Mouse (Mus musculus) neural tube, embryonic 11.5 days (tissue): ENCODE measurements around the gene Ugt1a8. TPM values are rescaled to one million over a fixed set of nuclear protein-coding genes. Genes with fewer than 3 reads are reported as not detected.

ENCODE experiments used
- ATAC-seq: fragments of 200-750 bp; cut with Nextera tagmentation; 2 replicates; pipeline ENCODE4 v1.8.0; 2017; ENCODE audit warnings: moderate number of reproducible peaks, mild to moderate bottlenecking, moderate TSS enrichment, moderate library complexity; ENCODE audit not compliant: insufficient read depth, low FRiP score, low TSS enrichment
- DNase-seq: peaks from one replicate; pipeline ENCODE4 v3.0.0-alpha.2; 2015; ENCODE audit warnings: low spot score
- H3K27ac ChIP-seq: fragments of 300-500 bp; sonication (generic); 2 replicates; pipeline ENCODE4 v1.5.1; 2014; ENCODE audit warnings: low read depth, mild to moderate bottlenecking, low read length
- H3K27me3 ChIP-seq: fragments of 300-500 bp; sonication (generic); 2 replicates; pipeline ENCODE4 v1.6.1; 2014; ENCODE audit warnings: mild to moderate bottlenecking, low read length, mixed read lengths; ENCODE audit not compliant: control insufficient read depth, insufficient read depth
- H3K36me3 ChIP-seq: fragments of 300-500 bp; sonication (generic); 2 replicates; pipeline ENCODE4 v1.6.1; 2014; ENCODE audit warnings: mild to moderate bottlenecking, low read length, moderate library complexity, mixed read lengths; ENCODE audit not compliant: control insufficient read depth, insufficient read depth
- H3K4me1 ChIP-seq: fragments of 300-500 bp; sonication (generic); 2 replicates; pipeline ENCODE4 v1.6.1; 2014; ENCODE audit warnings: low read length, mixed read lengths; ENCODE audit not compliant: control insufficient read depth, insufficient read depth
- H3K4me2 ChIP-seq: fragments of 300-500 bp; sonication (generic); 2 replicates; pipeline ENCODE4 v1.6.1; 2014; ENCODE audit warnings: low read depth, mild to moderate bottlenecking, moderate library complexity
- H3K4me3 ChIP-seq: fragments of 300-500 bp; sonication (generic); 2 replicates; pipeline ENCODE4 v1.5.1; 2014; ENCODE audit warnings: low read depth, low read length
- H3K9ac ChIP-seq: fragments of 300-500 bp; sonication (generic); 2 replicates; pipeline ENCODE4 v1.6.1; 2014; ENCODE audit warnings: mild to moderate bottlenecking, low read length
- H3K9me3 ChIP-seq: fragments of 300-500 bp; sonication (generic); 2 replicates; pipeline ENCODE4 v1.6.1; 2016; ENCODE audit warnings: low read length; ENCODE audit not compliant: control insufficient read depth
- WGBS: fragments of 180-500 bp; shearing (Covaris S2); extraction: QIAGEN DNeasy Blood & Tissue Kit; methylation state at CpG from one replicate; pipeline ENCODE4 v1.1.7; 2014; 5-methylcytosine and 5-hydroxymethylcytosine counted together
- polyA plus RNA-seq: library from polyadenylated mRNA; unstranded; fragments of >200 nt; fragmentation: Nextera tagmentation; extraction: Ambion mirVana; gene quantifications from 2 replicates; pipeline ENCODE4 v1.2.1, GENCODE M21; 2014

The Ugt1a8 gene
- polyA plus RNA-seq, 1 experiment from 2014 or later, result not detected

- ATAC-seq (no peak), DNase-seq (no peak)
- Histone ChIP-seq H3K27me3 (no peaks in the 10 kb centered on the region), H3K27ac (no peak overlapping the region), H3K9ac (no peak overlapping the region), H3K4me3 (no peak overlapping the region), H3K9me3 (peaks cover 89% of the 10 kb centered on the region), H3K4me2 (no peak overlapping the region), H3K4me1 (no peaks in the 10 kb centered on the region), H3K36me3 (peaks cover 14% of the 10 kb centered on the region)
- 78% methylated on average over 10 of the region's 10 CpGs for WGBS
Measured at GRCm38 (mm10) chr1:88256886-88257663, 169.5 kb downstream of the Ugt1a8 start.

- Histone ChIP-seq H3K9ac (no peak overlapping the region), H3K4me3 (no peak overlapping the region), H3K4me1 (no peaks in the 10 kb centered on the region), H3K36me3 (peaks cover 20% of the 10 kb centered on the region), H3K27ac (no peak overlapping the region), H3K9me3 (peaks cover 83% of the 10 kb centered on the region), H3K27me3 (no peaks in the 10 kb centered on the region), H3K4me2 (no peak overlapping the region)
- no peak for ATAC-seq
- DNase-seq, result no peak
- 77% methylated on average over 6 of the region's 6 CpGs for WGBS
Measured at GRCm38 (mm10) chr1:88257681-88258080, 170.1 kb downstream of the Ugt1a8 start.

- WGBS, result 66% methylated on average over 6 of the region's 6 CpGs
- no peaks in the 10 kb centered on the region for H3K4me1 ChIP-seq
- no peak overlapping the region for H3K4me3 ChIP-seq
- peaks cover 27% of the 10 kb centered on the region for H3K36me3 ChIP-seq
- H3K27me3 ChIP-seq, result no peaks in the 10 kb centered on the region
- ATAC-seq (no peak), DNase-seq (no peak)
- H3K4me2 ChIP-seq, result no peak overlapping the region
- H3K9me3 ChIP-seq, result peaks cover 78% of the 10 kb centered on the region
- no peak overlapping the region for H3K27ac ChIP-seq
- no peak overlapping the region for H3K9ac ChIP-seq
Measured at GRCm38 (mm10) chr1:88258361-88258760, 170.7 kb downstream of the Ugt1a8 start.

DNA sequence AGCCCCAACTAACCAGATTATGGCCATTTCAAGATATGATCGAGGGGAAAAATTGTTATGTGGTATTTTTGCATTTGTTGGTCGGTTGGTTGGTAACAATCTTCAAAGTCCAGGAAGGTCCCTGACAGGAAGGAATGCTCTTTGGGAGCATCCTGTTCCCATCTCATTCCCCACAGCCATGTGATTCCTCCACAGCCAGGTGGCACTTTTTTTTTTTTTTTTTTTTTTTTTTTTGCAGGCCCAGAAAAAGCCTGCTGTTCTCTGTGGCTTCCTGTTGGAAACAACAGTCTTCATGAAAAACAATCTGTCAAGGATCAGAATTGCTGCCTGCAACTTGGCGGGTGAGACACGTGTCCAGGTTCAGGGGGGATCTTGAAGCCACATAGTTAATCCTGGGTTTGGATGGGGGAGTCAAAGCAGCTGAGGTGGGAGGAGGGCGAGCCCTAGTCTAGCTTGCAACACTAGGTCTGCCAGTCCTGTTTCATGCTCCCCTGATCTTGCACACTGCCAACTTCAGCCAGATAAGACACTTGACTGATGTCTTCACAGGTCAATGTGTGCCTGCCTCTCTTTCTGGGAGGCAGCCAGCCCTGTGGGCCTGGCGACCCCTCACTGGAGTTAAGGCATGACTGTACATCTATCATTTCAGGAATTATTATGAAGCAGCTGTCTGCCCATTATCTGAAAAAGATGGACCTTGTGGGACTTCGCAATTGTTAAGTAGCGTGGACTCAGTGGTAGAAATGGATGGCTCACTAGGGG, 171.4 kb downstream of the Ugt1a8 start:
- H3K9ac ChIP-seq, result no peak overlapping the region
- 77% methylated on average over 8 of the region's 8 CpGs for WGBS
- H3K36me3 ChIP-seq, result peaks cover 34% of the 10 kb centered on the region
- ATAC-seq (peak; percentile 2), DNase-seq (no peak)
- H3K27me3 ChIP-seq, result no peaks in the 10 kb centered on the region
- H3K4me1 ChIP-seq, result no peaks in the 10 kb centered on the region
- no peak overlapping the region for H3K4me2 ChIP-seq
- no peak overlapping the region for H3K4me3 ChIP-seq
- H3K27ac ChIP-seq, result 0 out of 2 replicates have a peak overlapping the region, but pooled peaks have one; percentile 0
- H3K9me3 ChIP-seq, result peaks cover 78% of the 10 kb centered on the region

DNA sequence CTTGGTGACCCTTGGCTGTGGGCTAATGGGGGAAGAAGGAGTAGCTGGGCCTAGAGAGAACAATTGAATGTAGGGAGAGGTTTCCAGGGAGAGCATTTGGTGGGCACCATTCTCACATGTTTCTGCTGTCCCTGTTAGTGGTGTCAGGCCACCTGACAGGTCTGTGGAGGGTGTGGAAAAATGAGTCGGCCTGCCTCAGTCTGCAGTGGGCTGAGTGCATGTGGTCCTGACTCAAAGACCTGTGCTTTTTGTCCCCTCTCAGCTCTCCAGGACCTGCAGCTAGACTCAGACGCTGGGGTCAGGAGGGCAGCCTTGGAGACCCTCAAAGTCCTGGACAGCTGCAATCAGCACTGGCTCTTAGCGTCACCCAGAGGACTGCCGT, 172.0 kb downstream of the Ugt1a8 start:
- H3K36me3 ChIP-seq, result peaks cover 40% of the 10 kb centered on the region
- H3K4me2 ChIP-seq, result no peak overlapping the region
- H3K9ac ChIP-seq, result no peak overlapping the region
- H3K4me3 ChIP-seq, result no peak overlapping the region
- 0 out of 2 replicates have a peak overlapping the region, but pooled peaks have one; percentile 0 for H3K27ac ChIP-seq
- 76% methylated on average over 4 of the region's 4 CpGs for WGBS
- ATAC-seq (peak; percentile 3; the same call in 1 of the 2 replicates), DNase-seq (peak; percentile 63)
- peaks cover 76% of the 10 kb centered on the region for H3K9me3 ChIP-seq
- H3K27me3 ChIP-seq, result no peaks in the 10 kb centered on the region
- H3K4me1 ChIP-seq, result no peaks in the 10 kb centered on the region

DNA sequence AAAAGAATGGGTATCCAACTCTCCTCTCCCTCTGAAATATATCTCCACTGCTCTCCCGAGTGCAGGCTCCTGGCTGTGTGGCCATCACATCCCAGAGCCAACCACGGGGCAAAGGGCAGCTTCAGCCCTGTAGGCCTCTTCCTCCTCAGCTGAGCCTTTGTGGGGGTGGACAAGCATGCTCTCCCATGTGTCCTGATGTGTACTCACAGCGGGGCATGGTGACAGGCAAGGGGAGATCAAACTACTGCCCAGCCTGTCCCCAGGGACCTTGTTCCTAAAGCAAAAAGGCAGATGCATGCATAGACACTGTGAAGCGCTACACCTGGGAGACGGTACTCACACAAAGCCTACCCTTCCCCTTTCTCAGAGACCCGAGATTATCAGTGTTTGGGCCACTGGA, 172.5 kb downstream of the Ugt1a8 start:
- peaks cover 76% of the 10 kb centered on the region for H3K9me3 ChIP-seq
- 81% methylated on average over 6 of the region's 6 CpGs for WGBS

DNA sequence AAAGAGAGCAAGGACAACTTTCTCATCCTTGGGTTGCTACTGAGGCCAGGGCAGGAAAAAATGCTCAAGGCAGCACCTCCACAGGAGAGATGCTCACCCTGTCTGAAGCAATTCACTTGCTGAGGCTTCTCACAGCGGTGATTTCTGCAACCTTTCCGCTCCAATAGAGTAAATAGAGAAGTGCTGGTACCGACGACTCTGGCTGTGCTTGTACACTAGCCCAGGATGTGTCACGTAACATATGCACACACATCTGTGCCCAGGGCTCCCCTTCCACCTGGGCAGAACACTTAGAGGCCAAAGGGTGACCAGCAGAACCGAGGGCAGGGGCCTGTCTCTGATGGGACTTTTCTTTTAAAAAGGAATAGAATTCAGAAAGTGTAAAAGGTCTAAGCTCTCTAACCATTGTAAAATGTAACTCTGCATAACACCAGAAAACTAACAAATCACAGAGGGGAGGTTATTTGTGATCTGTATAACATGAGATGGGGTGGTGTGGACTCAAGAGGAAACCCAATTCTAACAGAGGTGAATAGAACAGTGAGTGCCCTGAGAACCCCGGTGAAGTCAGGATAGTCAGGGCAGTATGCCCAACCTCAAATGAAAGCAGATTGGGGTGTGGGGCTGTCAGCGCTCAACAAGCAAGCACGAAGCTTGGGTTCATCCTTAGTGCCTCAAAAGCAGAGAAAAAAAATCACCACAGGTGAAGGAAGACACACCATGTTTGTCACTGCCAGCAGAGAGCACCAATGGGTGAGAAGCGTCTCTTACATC, 173.2 kb downstream of the Ugt1a8 start:
- Histone ChIP-seq H3K36me3 (peaks cover 51% of the 10 kb centered on the region), H3K4me3 (no peak overlapping the region), H3K4me2 (no peak overlapping the region), H3K9me3 (peaks cover 76% of the 10 kb centered on the region), H3K4me1 (no peaks in the 10 kb centered on the region), H3K27ac (no peak overlapping the region), H3K27me3 (no peaks in the 10 kb centered on the region), H3K9ac (no peak overlapping the region)
- 86% methylated on average over 10 of the region's 10 CpGs for WGBS
- ATAC-seq (no peak), DNase-seq (no peak)

More for the DNA sequence above, 172.5 kb downstream of the Ugt1a8 start:
- Histone ChIP-seq H3K27ac (no peak overlapping the region), H3K27me3 (no peaks in the 10 kb centered on the region), H3K36me3 (peaks cover 45% of the 10 kb centered on the region), H3K4me2 (no peak overlapping the region), H3K9ac (no peak overlapping the region), H3K4me3 (no peak overlapping the region), H3K4me1 (no peaks in the 10 kb centered on the region)
- no peak for DNase-seq
- peak; percentile 5 for ATAC-seq

GRCm38 (mm10) chr1:88261706-88262105, 174.1 kb downstream of the Ugt1a8 start:
- peaks cover 70% of the 10 kb centered on the region for H3K9me3 ChIP-seq
- ATAC-seq (no peak), DNase-seq (no peak)
- no peak overlapping the region for H3K4me2 ChIP-seq
- no peak overlapping the region for H3K27ac ChIP-seq
- no peaks in the 10 kb centered on the region for H3K4me1 ChIP-seq
- H3K9ac ChIP-seq, result no peak overlapping the region
- H3K27me3 ChIP-seq, result no peaks in the 10 kb centered on the region
- H3K36me3 ChIP-seq, result peaks cover 61% of the 10 kb centered on the region
- H3K4me3 ChIP-seq, result no peak overlapping the region
- 86% methylated on average over 7 of the region's 7 CpGs for WGBS
